Mouse (Mus musculus) lung, postnatal 0 days (tissue): ENCODE results near the gene Frmd6.

Experiments used
- CTCF ChIP-seq: IDR thresholded peaks from 2 replicates; pipeline ENCODE4 v1.5.1; 2016; ENCODE audit warnings: antibody characterized with exemption, mild to moderate bottlenecking
- EP300 ChIP-seq: IDR thresholded peaks from 2 replicates; pipeline ENCODE4 v1.6.1; 2016; ENCODE audit warnings: antibody characterized with exemption, mild to moderate bottlenecking, control low read depth

DNA sequence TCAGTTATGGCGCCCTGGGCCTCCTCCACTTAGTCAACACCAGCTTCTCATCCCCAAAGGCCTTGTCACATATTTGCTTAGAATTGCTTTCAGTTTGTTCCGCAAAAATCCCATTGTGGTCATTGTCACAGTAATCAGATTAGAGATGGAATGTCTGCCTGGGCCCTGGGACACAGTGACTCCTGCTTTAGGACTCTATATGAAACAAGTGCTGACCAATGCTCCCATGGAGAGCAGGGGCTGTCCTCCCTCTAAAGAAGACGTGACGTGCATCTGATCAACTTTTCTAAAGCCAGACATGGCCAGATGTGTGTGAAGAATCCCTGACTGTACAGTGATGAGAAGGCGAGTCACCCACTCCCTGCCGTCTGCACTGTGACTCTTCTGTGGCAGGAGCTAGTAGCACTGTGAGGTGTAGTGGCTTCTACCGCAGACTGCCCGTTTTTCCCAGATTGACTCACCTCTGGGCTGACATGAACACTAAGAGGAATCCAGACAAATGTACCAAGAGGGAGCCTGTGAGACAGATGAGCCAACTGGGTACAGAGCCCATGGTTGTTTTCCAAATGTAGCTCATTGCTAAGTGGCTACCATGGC, 65.7 kb downstream of the Frmd6 start:
- TF ChIP-seq CTCF = no peak
- TF ChIP-seq EP300 = no peak
